Mouse (Mus musculus) erythroblast, embryonic 14.5 days (primary cell): ENCODE results near the gene Muc4.

Experiments used
- GATA1 ChIP-seq: IDR thresholded peaks from 2 replicates; pipeline ENCODE4 v1.6.1; 2012; ENCODE audit warnings: low read length, inconsistent platforms, mixed read lengths
- TAL1 ChIP-seq: IDR thresholded peaks from 3 replicates; pipeline ENCODE4 v1.6.1; 2012; ENCODE audit warnings: low read length, inconsistent platforms, mixed read lengths

GRCm38 (mm10) chr16:32815160-32815605, 79.5 kb downstream of the Muc4 start:
- TF ChIP-seq TAL1 (no peak), GATA1 (no peak)
